Mouse (Mus musculus) gonadal fat pad, adult 2 months (tissue): ENCODE results near the gene Ryr1. TPM values are rescaled to one million over a fixed set of nuclear protein-coding genes. Genes with fewer than 3 reads are reported as not detected.
A peak's percentile ranks its signal among the peaks of the same experiment; 100 is the strongest.
"Not testable (repeated sequence)": the region's sequence is repeated elsewhere in the genome, so short reads cannot be mapped to it uniquely, and the experiment has no call there.

ENCODE experiments used
- DNase-seq: peaks from one replicate; pipeline ENCODE4 v3.0.0-alpha.2; 2012; ENCODE audit warnings: low read depth
- polyA plus RNA-seq: library from polyadenylated mRNA; depleted of rRNA; stranded (reverse); fragments of >200 nt; gene quantifications from 2 replicates; pipeline ENCODE4 v1.2.3, GENCODE M21; 2012

Ryr1 gene
- polyA plus RNA-seq, 1 experiment = 0.32 TPM

GRCm38 (mm10) chr7:29146625-29147367 is 21.8 kb upstream of the Ryr1 start:
- no peak for DNase-seq

- DNase-seq = no peak
Observed at GRCm38 (mm10) chr7:29144006-29144405, 19.0 kb upstream of the Ryr1 start.

GRCm38 (mm10) chr7:29141416-29141815 is 16.4 kb upstream of the Ryr1 start:
- DNase-seq = no peak

DNA sequence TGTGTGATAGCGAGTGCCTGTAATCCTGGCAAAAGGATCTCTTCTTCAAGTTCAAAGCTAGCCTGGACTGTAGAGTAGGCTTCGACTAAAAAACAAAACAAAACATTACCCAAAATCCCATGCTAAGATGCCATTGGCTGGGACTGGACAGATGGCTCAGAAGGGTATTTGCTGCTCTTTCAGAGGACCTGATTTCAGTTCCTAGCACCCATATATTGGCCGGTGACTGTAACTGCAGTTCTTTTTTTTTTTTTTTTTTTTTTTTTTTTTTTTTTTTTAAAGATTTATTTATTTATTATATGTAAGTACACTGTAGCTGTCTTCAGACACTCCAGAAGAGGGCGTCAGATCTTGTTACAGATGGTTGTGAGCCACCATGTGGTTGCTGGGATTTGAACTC is 14.3 kb upstream of the Ryr1 start:
- DNase-seq = not testable (repeated sequence)

DNA sequence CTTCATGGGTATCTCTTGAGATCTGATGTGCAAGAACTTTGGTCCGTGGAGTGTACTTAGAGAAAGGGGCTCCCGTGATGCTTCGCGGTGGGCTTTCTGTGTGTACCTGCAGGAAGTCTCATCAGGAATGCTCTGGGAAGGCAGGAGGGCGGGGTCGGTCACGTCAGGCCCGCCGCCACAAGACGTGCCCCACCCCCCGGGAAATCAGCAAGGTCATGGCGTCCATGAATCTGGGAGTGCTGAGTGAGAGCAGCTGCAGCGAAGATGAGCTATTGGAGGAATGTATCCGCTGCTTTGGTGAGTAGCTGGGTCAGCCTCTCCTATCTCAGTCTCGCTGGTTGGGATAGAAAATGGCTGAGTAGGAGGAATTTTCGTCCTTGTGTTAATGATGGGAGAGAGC is 12.4 kb upstream of the Ryr1 start:
- no peak for DNase-seq

DNA sequence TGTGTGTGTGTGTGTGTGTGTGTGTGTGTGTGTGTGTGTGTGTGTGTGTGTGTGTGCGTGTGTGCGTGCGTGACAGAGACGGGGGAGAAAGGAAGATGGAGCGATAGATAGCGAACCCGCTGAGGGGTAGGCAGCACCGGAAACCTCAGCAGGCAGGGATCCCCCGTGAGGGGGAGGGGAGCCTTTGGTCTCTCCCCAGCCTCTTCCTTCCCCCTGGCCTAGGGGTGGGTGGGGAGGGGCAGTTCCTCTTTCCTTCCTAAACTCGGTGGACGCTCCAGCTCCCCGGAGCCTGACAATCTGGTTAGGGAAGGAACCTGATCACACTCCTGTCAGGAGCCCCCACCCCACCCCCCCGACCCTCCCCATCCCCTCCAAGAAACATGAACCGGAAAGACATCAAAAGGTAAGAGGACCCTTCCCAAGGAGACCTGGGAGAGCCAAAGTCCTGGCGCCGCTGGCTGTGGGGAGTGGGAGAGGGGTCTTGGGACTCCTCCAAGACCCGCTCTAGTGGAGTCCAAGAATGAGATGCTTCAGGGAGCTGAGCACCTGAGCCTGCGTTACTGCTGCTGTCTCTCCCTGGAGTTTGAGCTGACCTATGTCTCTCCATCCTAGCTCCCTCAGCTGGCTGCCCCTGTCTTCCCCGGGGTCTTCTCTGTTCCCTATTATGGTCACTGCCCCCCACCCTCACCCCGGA is 9.9 kb upstream of the Ryr1 start, which contains the start of gene Rasgrp4:
Gene Rasgrp4, plus strand, starts transcription at position 159 of the 694 bp plus-strand sequence.
- no peak for DNase-seq

- no peak for DNase-seq
Observed at GRCm38 (mm10) chr7:29134230-29134629, 9.3 kb upstream of the Ryr1 start.

DNA sequence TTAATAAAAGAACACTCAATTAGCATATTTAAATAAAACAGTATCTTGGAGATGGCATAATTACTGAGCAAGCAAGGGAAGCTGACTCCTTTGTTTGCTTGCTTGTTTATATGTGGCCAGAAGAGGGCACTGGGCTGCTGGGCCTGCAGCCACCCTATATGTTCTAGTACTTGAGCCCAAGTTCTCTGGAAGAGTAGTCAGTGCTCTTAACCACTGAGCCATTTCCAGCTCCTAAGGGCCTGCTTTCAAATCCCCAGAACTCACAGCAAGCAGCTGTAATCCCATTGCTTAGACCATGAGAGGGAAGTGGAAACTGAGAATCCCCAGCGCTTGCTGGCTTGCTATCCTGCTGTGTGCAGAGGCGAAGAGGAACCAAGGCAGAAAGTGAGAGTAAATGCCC is 3.7 kb upstream of the Ryr1 start:
- no peak for DNase-seq

DNA sequence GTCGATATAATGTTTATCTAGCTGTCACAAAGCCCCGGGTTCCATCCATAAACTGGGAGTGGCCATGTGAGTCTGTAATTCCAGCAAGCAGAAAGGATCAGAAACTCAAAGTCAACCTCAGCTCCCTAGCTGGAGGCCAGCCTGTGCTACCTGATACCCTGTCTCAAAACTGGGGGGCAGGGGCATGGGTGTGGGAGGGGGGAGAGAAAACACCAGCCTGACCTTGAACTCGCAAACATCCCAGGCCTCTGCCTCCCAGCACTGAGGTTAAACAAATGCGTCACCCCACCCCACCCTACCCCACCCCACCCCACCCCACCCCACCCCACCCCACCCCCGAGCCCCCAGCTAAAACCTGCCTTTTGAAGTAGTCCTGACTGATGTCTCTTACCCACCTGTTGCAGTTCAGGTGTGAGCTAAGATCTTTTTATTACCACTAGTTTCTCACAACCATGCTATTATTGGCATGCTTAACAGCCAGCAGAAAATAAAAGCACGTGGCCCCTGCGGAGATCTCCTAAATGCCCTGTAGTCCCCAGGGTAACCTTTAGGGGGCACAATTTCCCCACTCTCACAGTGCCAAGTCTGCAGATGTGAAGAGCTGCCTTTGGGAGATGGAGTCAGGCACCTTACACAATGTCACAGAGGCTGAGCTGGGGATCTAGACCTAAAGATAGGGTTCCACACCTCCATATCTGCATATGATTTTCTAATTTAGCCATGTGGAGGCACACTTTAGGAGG is 1.4 kb upstream of the Ryr1 start:
- DNase-seq = no peak

DNA sequence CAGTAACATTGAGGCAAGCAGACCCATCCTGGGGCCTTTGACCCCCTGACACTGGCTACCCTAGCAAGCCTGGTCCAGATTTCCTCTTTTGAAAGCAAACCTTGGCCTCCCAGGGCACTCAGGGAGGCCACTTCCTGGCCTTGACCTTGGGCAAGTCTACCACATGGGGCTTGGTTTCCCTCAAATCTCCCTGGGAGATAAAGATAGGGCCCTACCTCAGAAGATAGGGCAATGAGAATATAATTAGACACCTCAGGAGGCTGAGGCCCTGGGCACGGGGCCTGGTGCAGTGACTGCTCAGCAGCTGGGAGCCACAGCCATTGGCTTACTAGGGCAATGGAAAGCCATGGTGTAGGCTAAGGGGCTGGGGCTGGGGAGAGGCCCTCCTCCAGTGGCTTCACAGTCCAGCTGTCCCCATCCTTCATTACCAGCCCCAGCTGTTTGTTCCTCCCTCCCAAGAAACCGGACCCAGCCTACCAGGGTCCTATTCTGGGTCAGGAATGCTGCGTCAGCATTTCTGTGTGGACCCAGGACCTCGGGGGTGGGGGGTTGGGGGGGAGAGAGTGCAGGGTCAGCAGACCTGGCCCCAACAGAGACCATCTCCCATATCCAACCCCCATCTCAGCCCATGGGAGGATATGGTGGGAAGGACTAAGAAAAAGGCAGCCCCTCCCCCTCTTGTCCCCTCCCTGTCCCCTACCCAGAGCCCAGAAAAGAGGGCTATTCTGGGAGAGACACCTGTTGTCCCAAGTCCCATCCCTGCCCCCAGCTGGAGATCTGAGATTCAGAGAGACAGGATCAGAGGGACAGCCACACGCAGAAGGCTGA is 1.2 kb downstream of the Ryr1 start:
- no peak for DNase-seq

DNA sequence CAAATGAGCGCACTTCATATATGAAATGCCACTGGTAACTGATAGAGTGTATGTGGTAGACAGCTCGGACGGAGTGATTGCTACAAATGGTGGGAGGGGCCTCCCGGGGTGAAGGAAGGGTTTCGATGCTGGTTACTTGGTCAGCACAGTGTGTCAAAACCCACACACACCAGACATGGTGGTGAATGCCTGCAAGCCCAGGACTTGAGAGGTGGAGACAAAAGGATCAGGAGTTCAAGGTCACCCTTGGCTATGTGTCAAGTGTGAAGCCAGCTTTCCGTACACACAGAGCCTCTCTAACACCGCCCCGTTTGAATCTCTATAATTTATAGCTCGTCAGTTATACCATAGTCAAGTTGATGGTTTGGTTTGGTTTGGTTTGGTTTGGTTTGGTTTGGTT is 2.2 kb downstream of the Ryr1 start:
- no peak for DNase-seq

DNA sequence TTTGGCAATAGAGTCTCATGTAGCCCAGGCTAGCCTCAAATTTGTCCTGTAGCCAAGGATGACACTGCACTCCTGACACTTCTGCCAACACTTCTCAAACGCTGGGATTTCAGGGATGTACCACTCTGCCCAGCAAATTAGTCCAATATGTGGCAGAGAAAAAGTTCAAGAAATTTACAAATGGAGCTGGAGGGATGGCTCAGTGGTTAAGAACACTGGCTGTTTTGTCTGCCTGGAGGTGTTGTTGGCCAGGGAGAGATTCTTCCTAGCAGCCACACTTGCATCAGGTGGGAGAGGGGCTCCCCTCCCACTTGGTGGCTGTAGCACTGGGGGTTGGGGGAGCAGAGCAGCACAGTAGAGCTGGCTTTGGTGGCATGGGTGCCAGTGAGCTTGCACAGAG is 5.5 kb downstream of the Ryr1 start:
- no peak for DNase-seq

- DNase-seq = no peak
Observed at GRCm38 (mm10) chr7:29118142-29118851, 6.7 kb downstream of the Ryr1 start.

- peak; percentile 27 for DNase-seq
Observed at GRCm38 (mm10) chr7:29108992-29109955, 15.7 kb downstream of the Ryr1 start.

GRCm38 (mm10) chr7:29101286-29102017 is 23.5 kb downstream of the Ryr1 start:
- no peak for DNase-seq

DNA sequence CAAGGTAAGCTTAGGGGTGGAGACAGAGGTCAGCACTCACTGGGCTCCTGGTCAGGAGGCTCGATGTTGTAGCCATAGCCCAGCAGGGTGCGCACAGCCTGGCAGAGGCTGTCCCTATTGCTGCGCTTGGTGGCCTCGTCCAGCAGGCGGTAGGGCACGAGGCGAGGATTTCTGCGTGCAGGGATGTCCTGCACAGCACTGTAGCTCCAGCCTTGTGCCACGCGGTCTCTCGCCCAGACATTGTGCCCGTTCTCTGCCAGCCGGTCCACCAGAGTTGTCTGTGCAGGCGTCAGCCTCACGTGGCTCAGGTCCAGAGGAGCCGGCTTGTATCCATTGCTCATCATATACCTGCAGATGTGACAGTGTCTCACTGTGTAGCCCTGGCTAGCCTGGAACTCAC is 27.8 kb downstream of the Ryr1 start:
- DNase-seq = no peak

DNA sequence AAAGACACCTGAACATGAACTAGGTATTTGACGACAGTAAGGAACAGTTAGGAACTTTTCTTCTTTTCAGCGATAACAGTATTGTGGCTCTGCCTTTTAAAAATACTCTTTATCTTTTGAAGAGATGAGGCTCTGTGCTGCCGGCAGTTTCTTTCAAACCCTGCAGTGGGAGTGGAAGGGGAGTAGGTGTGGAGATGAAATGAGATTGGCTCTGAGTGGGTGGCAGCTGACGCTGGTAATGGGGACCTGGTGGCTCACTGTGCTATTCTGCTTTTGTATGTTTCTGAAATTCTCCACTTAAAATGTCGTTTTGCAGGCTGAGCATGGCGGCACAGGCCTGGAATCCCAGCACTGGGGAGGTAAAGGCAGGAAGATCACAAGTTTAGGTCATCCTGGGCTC is 36.2 kb downstream of the Ryr1 start:
- DNase-seq = no peak

- DNase-seq = no peak
Observed at GRCm38 (mm10) chr7:29086902-29087301, 38.1 kb downstream of the Ryr1 start.

GRCm38 (mm10) chr7:29085981-29086380 is 39.0 kb downstream of the Ryr1 start:
- no peak for DNase-seq
